Mouse (Mus musculus) stomach, postnatal 0 days (tissue): ENCODE data around the gene Zbtb39. TPM values are rescaled to one million over a fixed set of nuclear protein-coding genes. Genes with fewer than 3 reads are reported as not detected.
A peak's percentile ranks its signal among the peaks of the same experiment; 100 is the strongest.

ENCODE experiments used
- ATAC-seq: fragments of 200-750 bp; cut with Nextera tagmentation; 2 replicates; pipeline ENCODE4 v1.8.0; 2017; ENCODE audit not compliant: low FRiP score, low TSS enrichment
- DNase-seq: peaks from one replicate; pipeline ENCODE4 v3.0.0-alpha.2; 2016; ENCODE audit warnings: low spot score
- H3K27ac ChIP-seq: fragments of 300-500 bp; sonication (generic); replicated peaks from 2 replicates; pipeline ENCODE4 v1.5.1; 2014; ENCODE audit warnings: mild to moderate bottlenecking, control low read depth
- H3K27me3 ChIP-seq: fragments of 300-500 bp; sonication (generic); 2 replicates; pipeline ENCODE4 v1.6.1; 2014; ENCODE audit warnings: low read length; ENCODE audit not compliant: control insufficient read depth, insufficient read depth
- H3K36me3 ChIP-seq: fragments of 300-500 bp; sonication (generic); 2 replicates; pipeline ENCODE4 v1.6.1; 2014; ENCODE audit warnings: low read length, mixed read lengths; ENCODE audit not compliant: control insufficient read depth, insufficient read depth
- H3K4me1 ChIP-seq: fragments of 300-500 bp; sonication (generic); replicated peaks from 2 replicates; pipeline ENCODE4 v1.6.1; 2014; ENCODE audit warnings: antibody characterized with exemption; ENCODE audit not compliant: control insufficient read depth, insufficient read depth
- H3K4me2 ChIP-seq: fragments of 300-500 bp; sonication (generic); replicated peaks from 2 replicates; pipeline ENCODE4 v1.6.1; 2014; ENCODE audit warnings: low read depth, mild to moderate bottlenecking, control low read depth, moderate library complexity
- H3K4me3 ChIP-seq: fragments of 300-500 bp; sonication (generic); 2 replicates; pipeline ENCODE4 v1.5.1; 2014; ENCODE audit warnings: low read depth, low read length, control low read depth
- H3K9ac ChIP-seq: fragments of 300-500 bp; sonication (generic); 2 replicates; pipeline ENCODE4 v1.6.1; 2014; ENCODE audit warnings: mild to moderate bottlenecking, low read length, control low read depth, mixed read lengths
- H3K9me3 ChIP-seq: fragments of 300-500 bp; sonication (generic); 2 replicates; pipeline ENCODE4 v1.6.1; 2016; ENCODE audit warnings: low read length; ENCODE audit not compliant: control insufficient read depth
- CTCF ChIP-seq: IDR thresholded peaks from 2 replicates; pipeline ENCODE4 v1.5.1; 2016; ENCODE audit warnings: antibody characterized with exemption, low read depth, mild to moderate bottlenecking, moderate library complexity
- EP300 ChIP-seq: optimal IDR thresholded peaks from 2 replicates; pipeline ENCODE3; 2016; ENCODE audit warnings: antibody characterized with exemption
- WGBS: fragments of 180-500 bp; shearing (Covaris S2); extraction: QIAGEN DNeasy Blood & Tissue Kit; methylation state at CpG from one replicate; pipeline ENCODE4 v1.1.7; 2014; 5-methylcytosine and 5-hydroxymethylcytosine counted together
- polyA plus RNA-seq: library from polyadenylated mRNA; unstranded; fragments of >200 nt; fragmentation: Nextera tagmentation; extraction: Ambion mirVana; gene quantifications from 2 replicates; pipeline ENCODE4 v1.2.1, GENCODE M21; 2015

The Zbtb39 gene
- polyA plus RNA-seq, 1 experiment from 2014 or later: 1.4 TPM

- Histone ChIP-seq H3K9me3 (no peaks in the 10 kb centered on the region), H3K27ac (peak overlapping the region; percentile 73), H3K4me2 (peak overlapping the region; percentile 60), H3K9ac (no peak overlapping the region), H3K36me3 (peaks cover 8% of the 10 kb centered on the region; the same call in 1 of the 2 replicates), H3K27me3 (no peaks in the 10 kb centered on the region), H3K4me1 (no peaks in the 10 kb centered on the region), H3K4me3 (0 out of 2 replicates have a peak overlapping the region, but pooled peaks have one; percentile 93)
- TF ChIP-seq EP300 (no peak), CTCF (peak; percentile 82)
- peak; percentile 51 for ATAC-seq
- DNase-seq: peak; percentile 71
- WGBS: 27% methylated on average over 13 of the region's 13 CpGs
Measured at GRCm38 (mm10) chr10:127738151-127738882, 1.0 kb upstream of the Zbtb39 start.

- WGBS: under 1% methylated on average over 29 of the region's 55 CpGs
- Histone ChIP-seq H3K36me3 (peaks cover 20% of the 10 kb centered on the region), H3K4me1 (no peaks in the 10 kb centered on the region), H3K4me3 (peak overlapping the region; percentile 93), H3K4me2 (peak overlapping the region; percentile 75), H3K27me3 (no peaks in the 10 kb centered on the region), H3K9me3 (no peaks in the 10 kb centered on the region), H3K27ac (peak overlapping the region; percentile 94), H3K9ac (peak overlapping the region; percentile 96)
- DNase-seq (peak; percentile 64), ATAC-seq (peak; percentile 42)
- TF ChIP-seq CTCF (peak; percentile 12; the same call in 1 of the 2 replicates), EP300 (no peak)
Measured at GRCm38 (mm10) chr10:127739661-127740161, 373 bp downstream of the Zbtb39 start.

GRCm38 (mm10) chr10:127744661-127745060 lies 5.3 kb downstream of the Zbtb39 start:
- Histone ChIP-seq H3K36me3 (peaks cover 22% of the 10 kb centered on the region), H3K9me3 (no peaks in the 10 kb centered on the region), H3K4me3 (no peak overlapping the region), H3K9ac (no peak overlapping the region), H3K4me1 (no peaks in the 10 kb centered on the region), H3K4me2 (no peak overlapping the region), H3K27me3 (no peaks in the 10 kb centered on the region), H3K27ac (no peak overlapping the region)
- 66% methylated on average over 5 of the region's 5 CpGs for whole genome bisulfite sequencing
- no peak for TF ChIP-seq EP300
- peak; percentile 73 for TF ChIP-seq CTCF
- DNase-seq (peak; percentile 54), ATAC-seq (peak; percentile 40; the same call in 1 of the 2 replicates)

GRCm38 (mm10) chr10:127745886-127746285 lies 6.5 kb downstream of the Zbtb39 start:
- WGBS: 65% methylated on average over 5 of the region's 5 CpGs
- Histone ChIP-seq H3K9ac (no peak overlapping the region), H3K4me3 (no peak overlapping the region), H3K4me2 (no peak overlapping the region), H3K36me3 (peaks cover 22% of the 10 kb centered on the region), H3K4me1 (no peaks in the 10 kb centered on the region), H3K27ac (no peak overlapping the region), H3K27me3 (no peaks in the 10 kb centered on the region), H3K9me3 (no peaks in the 10 kb centered on the region)
- no peak for DNase-seq
- ATAC-seq: no peak
- no peak for TF ChIP-seq CTCF
- no peak for TF ChIP-seq EP300

GRCm38 (mm10) chr10:127747254-127747653 lies 7.9 kb downstream of the Zbtb39 start:
- Histone ChIP-seq H3K27me3 (no peaks in the 10 kb centered on the region), H3K4me3 (no peak overlapping the region), H3K9ac (no peak overlapping the region), H3K36me3 (peaks cover 22% of the 10 kb centered on the region), H3K4me2 (no peak overlapping the region), H3K27ac (no peak overlapping the region), H3K4me1 (no peaks in the 10 kb centered on the region), H3K9me3 (no peaks in the 10 kb centered on the region)
- TF ChIP-seq CTCF (no peak), EP300 (no peak)
- WGBS: 84% methylated on average over 8 of the region's 8 CpGs
- ATAC-seq (no peak), DNase-seq (no peak)
